Mouse (Mus musculus) heart, embryonic 14.5 days (tissue): ENCODE data around the gene Nmt1. TPM values are rescaled to one million over a fixed set of nuclear protein-coding genes. Genes with fewer than 3 reads are reported as not detected.

Source experiments
- ATAC-seq: fragments of 200-750 bp; cut with Nextera tagmentation; 2 replicates; pipeline ENCODE4 v1.8.0; 2017; ENCODE audit warnings: low read depth, moderate TSS enrichment; ENCODE audit not compliant: insufficient number of reproducible peaks, insufficient read depth, low FRiP score
- H3K27ac ChIP-seq, 2 experiments: fragments of 200-500 bp in 1 of 2; fragments of 300-500 bp in 1 of 2; sonication (generic) in 1 of 2; replicated peaks in 1 of 2; 2 replicates each; pipeline ENCODE4 v1.5.1; 2012 to 2014; ENCODE audit warnings: low read depth in 2 of 2, low read length in 2 of 2, control low read depth in 1 of 2, mild to moderate bottlenecking in 1 of 2, mixed read lengths in 1 of 2; ENCODE audit not compliant: control insufficient read depth in 1 of 2, insufficient read depth in 1 of 2
- H3K27me3 ChIP-seq: fragments of 300-500 bp; sonication (generic); 2 replicates; pipeline ENCODE4 v1.6.1; 2014; ENCODE audit warnings: mild to moderate bottlenecking, low read length, control low read depth; ENCODE audit not compliant: control insufficient read depth, insufficient read depth
- H3K36me3 ChIP-seq: fragments of 300-500 bp; sonication (generic); 2 replicates; pipeline ENCODE4 v1.6.1; 2014; ENCODE audit warnings: mild to moderate bottlenecking, control low read depth, low read length, mixed read lengths; ENCODE audit not compliant: control insufficient read depth, insufficient read depth
- H3K4me1 ChIP-seq, 2 experiments: fragments of 200-500 bp in 1 of 2; fragments of 300-500 bp in 1 of 2; sonication (generic) in 1 of 2; 2 replicates each; pipeline ENCODE4 v1.6.1; 2012 to 2014; ENCODE audit warnings: low read length in 2 of 2, control low read depth in 1 of 2, mixed read lengths in 1 of 2; ENCODE audit not compliant: control insufficient read depth in 2 of 2, insufficient read depth in 2 of 2
- H3K4me2 ChIP-seq: fragments of 300-500 bp; sonication (generic); 2 replicates; pipeline ENCODE4 v1.6.1; 2014; ENCODE audit warnings: mild to moderate bottlenecking, low read length
- H3K4me3 ChIP-seq, 2 experiments: fragments of 200-500 bp in 1 of 2; fragments of 300-500 bp in 1 of 2; sonication (generic) in 1 of 2; 2 replicates each; pipeline ENCODE4 v1.5.1; 2012 to 2014; ENCODE audit warnings: low read length in 2 of 2, mild to moderate bottlenecking in 2 of 2, control low read depth in 1 of 2, low read depth in 1 of 2, moderate library complexity in 1 of 2; ENCODE audit not compliant: control insufficient read depth in 1 of 2, insufficient read depth in 1 of 2
- H3K9ac ChIP-seq: fragments of 300-500 bp; sonication (generic); 2 replicates; pipeline ENCODE4 v1.6.1; 2014; ENCODE audit warnings: mild to moderate bottlenecking, low read length
- H3K9me3 ChIP-seq: fragments of 300-500 bp; sonication (generic); 2 replicates; pipeline ENCODE4 v1.6.1; 2016; ENCODE audit warnings: low read length, control low read depth; ENCODE audit not compliant: control insufficient read depth
- WGBS: fragments of 180-500 bp; shearing (Covaris S2); extraction: QIAGEN DNeasy Blood & Tissue Kit; methylation state at CpG from one replicate; pipeline ENCODE4 v1.1.7; 2014; 5-methylcytosine and 5-hydroxymethylcytosine counted together
- polyA plus RNA-seq: library from polyadenylated mRNA; unstranded; fragments of >200 nt; fragmentation: Nextera tagmentation; extraction: Ambion mirVana; gene quantifications from 2 replicates; pipeline ENCODE4 v1.2.1, GENCODE M21; 2014

Nmt1 gene
- polyA plus RNA-seq, 1 experiment from 2014 or later = 51.7 TPM

DNA sequence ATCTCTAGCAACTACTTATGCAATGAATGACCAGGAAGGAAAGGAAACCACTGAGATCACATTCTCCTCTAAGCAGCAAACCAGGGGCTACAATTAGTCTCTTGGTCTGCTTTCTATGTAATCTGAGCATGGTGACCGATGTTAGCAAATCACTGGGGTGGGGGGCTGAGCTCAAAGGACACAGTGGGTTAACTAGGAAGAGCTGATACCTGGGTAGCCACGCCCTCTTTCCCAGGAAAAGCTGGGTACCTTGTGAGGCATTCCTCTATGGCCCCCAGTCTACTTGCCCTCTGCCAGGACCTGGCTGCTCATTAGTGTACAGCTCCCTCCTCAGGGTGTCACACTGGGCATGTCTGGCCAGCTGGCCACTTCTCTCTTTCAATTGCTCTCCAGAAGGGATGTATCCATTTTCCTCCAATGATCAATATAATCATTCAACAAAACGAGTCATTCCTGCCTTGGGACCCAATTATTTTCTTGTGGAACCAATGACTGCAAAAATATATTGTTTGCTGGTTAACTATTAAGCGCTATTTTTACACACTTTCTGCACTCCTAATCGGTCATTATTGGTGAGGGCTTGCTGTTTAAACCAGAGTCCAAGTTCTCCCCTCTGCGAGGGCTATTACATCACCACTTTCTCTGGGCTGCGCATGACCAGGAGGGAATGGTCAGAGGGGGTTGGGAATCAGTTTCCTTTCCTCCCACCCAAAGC, 21.5 kb upstream of the Nmt1 start:
- H3K9me3 ChIP-seq = no peaks in the 10 kb centered on the region
- no peak for ATAC-seq
- H3K4me3 ChIP-seq = no peak overlapping the region
- peaks cover 4 to 14% of the 10 kb centered on the region in 2 experiments for H3K4me1 ChIP-seq
- no peak overlapping the region for H3K4me2 ChIP-seq
- H3K27ac ChIP-seq = no peak overlapping the region
- peaks cover 10% of the 10 kb centered on the region; the same call in 1 of the 2 replicates for H3K36me3 ChIP-seq
- no peaks in the 10 kb centered on the region for H3K27me3 ChIP-seq
- H3K9ac ChIP-seq = no peak overlapping the region
- WGBS = 85% methylated on average over 7 of the region's 7 CpGs

DNA sequence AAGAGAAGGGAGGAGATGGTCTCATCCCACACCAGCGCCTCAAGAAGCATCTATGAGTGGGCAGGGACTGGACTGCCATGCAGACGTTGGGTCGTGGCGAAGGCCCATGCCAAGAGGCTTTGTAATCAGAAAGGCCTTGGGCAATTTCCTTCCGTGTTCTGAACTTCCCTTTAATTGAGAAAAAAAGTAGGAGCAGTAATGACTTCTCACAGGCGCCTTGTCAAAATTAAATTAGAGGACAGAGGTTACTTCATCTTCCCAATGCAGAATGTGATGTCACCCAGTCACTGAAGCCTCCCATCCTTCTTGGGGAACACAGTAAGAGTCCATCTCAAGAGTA, 21.0 kb upstream of the Nmt1 start:
- Histone ChIP-seq H3K9me3 (no peaks in the 10 kb centered on the region), H3K9ac (no peak overlapping the region), H3K27ac (no peak overlapping the region), H3K27me3 (no peaks in the 10 kb centered on the region), H3K4me2 (no peak overlapping the region), H3K36me3 (peaks cover 10% of the 10 kb centered on the region; the same call in 1 of the 2 replicates), H3K4me3 (no peak overlapping the region), H3K4me1 (peaks cover 4 to 14% of the 10 kb centered on the region in 2 experiments)
- WGBS = 73% methylated on average over 6 of the region's 6 CpGs
- no peak for ATAC-seq

DNA sequence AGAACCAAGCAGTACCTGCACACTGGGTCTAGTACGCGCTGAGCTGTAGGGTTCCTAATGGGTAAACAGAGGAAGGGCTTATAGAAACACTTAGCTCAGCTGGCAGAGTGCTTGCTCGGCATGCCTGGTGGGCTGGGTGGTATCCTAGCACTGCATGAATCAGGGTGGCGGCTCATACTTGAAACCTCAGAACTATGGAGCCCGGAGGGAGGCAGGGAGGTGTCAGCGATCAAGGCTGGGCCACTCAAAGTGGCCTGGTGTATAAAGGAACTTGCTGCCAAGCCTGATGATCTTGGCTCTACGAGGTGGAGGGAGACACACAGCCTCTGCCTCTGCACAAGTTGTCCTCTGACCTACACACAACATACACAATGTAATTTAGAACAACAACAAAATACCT, 19.4 kb upstream of the Nmt1 start:
- Histone ChIP-seq H3K4me2 (no peak overlapping the region), H3K4me1 (peaks cover 4 to 10% of the 10 kb centered on the region in 2 experiments), H3K4me3 (no peak overlapping the region), H3K36me3 (peaks cover 20% of the 10 kb centered on the region), H3K9ac (no peak overlapping the region), H3K9me3 (no peaks in the 10 kb centered on the region), H3K27me3 (no peaks in the 10 kb centered on the region), H3K27ac (no peak overlapping the region)
- 81% methylated on average over 7 of the region's 7 CpGs for WGBS
- no peak for ATAC-seq

DNA sequence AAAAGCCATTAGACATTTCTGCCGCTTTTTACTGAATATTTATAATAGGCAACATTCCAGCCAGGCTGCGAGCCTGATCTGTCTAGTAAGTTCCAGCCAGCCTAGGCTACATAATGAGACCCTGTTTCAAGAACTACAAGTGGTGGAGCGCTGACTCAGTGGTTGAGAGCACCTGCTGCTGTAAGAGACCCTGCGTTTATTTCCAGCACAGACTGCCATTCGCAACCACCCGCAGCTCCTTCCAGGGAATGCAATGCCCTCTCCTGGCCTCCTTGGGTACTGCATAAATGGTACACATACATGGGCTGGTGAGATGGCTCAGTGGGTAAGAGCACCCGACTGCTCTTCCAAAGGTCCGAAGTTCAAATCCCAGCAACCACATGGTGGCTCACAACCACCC, 18.8 kb upstream of the Nmt1 start:
- no peak overlapping the region for H3K4me3 ChIP-seq

DNA sequence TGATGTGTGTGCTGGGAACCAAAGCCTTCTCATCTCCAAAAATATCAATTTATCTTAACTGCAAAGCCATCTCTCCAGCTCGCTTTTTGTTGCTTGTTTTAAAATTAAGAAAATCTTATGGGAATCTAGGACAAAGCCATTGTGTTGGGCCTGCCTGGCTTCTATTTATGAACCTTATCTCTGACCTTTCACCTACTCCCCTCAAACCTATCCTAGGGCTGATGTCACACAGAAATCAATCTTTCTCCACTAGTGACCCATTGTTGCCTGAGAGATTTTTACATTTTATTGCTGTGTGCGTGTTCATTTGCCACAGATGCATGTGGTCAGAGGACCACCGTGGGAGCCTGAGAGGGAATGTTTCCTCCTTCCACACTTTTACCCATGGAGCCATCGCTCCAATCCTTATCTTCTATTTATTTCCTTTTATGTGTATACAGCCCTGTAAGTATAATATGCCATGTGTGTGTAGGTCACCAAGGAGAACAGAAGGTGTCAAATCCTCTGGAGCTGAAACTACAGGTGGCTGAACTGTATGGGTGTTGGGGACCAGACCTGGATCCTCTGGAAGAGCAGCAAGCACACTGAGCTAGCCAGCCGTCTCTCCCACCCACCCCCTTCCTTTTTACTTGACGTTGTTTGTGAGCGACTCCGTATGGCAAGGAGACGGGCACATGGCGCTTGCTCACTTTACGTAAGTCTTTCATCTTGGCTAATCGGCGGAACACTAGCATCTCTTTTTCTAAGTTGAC, 17.4 kb upstream of the Nmt1 start:
- H3K27ac ChIP-seq = no peak overlapping the region
- WGBS = 72% methylated on average over 13 of the region's 13 CpGs
- no peak for ATAC-seq
- no peak overlapping the region for H3K9ac ChIP-seq
- H3K27me3 ChIP-seq = no peaks in the 10 kb centered on the region
- no peak overlapping the region for H3K4me3 ChIP-seq
- H3K36me3 ChIP-seq = peaks cover 20% of the 10 kb centered on the region
- H3K4me2 ChIP-seq = no peak overlapping the region
- peaks cover 5 to 10% of the 10 kb centered on the region in 2 experiments for H3K4me1 ChIP-seq
- no peaks in the 10 kb centered on the region for H3K9me3 ChIP-seq

More for the DNA sequence above, 18.8 kb upstream of the Nmt1 start:
- H3K9ac ChIP-seq = no peak overlapping the region
- no peak overlapping the region for H3K27ac ChIP-seq
- 95% methylated on average over 8 of the region's 8 CpGs for WGBS
- no peaks in the 10 kb centered on the region for H3K9me3 ChIP-seq
- no peak for ATAC-seq
- H3K27me3 ChIP-seq = no peaks in the 10 kb centered on the region
- no peak overlapping the region for H3K4me2 ChIP-seq
- peaks cover 20% of the 10 kb centered on the region for H3K36me3 ChIP-seq
- H3K4me1 ChIP-seq = peaks cover 4 to 10% of the 10 kb centered on the region in 2 experiments

DNA sequence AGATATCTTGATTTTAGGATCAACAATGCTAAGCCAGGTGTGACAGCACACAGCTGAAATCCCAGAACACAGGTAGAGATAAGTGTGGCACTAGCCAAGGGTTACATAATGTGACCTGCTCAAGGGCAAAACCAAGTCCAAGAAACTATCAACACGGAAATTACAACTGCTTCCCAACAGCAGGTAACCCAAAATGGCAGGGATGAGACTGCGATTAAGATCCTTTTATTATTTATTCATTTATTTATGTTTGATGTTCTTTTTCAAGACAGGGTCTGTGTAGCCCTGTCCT, 16.8 kb upstream of the Nmt1 start:
- no peak overlapping the region for H3K4me3 ChIP-seq
- WGBS = 85% methylated on average over 2 of the region's 2 CpGs
- H3K4me2 ChIP-seq = no peak overlapping the region
- H3K36me3 ChIP-seq = peaks cover 20% of the 10 kb centered on the region
- no peaks in the 10 kb centered on the region for H3K27me3 ChIP-seq
- no peak overlapping the region for H3K27ac ChIP-seq
- ATAC-seq = no peak
- peaks cover 9 to 13% of the 10 kb centered on the region in 2 experiments for H3K4me1 ChIP-seq
- H3K9ac ChIP-seq = no peak overlapping the region
- H3K9me3 ChIP-seq = no peaks in the 10 kb centered on the region

DNA sequence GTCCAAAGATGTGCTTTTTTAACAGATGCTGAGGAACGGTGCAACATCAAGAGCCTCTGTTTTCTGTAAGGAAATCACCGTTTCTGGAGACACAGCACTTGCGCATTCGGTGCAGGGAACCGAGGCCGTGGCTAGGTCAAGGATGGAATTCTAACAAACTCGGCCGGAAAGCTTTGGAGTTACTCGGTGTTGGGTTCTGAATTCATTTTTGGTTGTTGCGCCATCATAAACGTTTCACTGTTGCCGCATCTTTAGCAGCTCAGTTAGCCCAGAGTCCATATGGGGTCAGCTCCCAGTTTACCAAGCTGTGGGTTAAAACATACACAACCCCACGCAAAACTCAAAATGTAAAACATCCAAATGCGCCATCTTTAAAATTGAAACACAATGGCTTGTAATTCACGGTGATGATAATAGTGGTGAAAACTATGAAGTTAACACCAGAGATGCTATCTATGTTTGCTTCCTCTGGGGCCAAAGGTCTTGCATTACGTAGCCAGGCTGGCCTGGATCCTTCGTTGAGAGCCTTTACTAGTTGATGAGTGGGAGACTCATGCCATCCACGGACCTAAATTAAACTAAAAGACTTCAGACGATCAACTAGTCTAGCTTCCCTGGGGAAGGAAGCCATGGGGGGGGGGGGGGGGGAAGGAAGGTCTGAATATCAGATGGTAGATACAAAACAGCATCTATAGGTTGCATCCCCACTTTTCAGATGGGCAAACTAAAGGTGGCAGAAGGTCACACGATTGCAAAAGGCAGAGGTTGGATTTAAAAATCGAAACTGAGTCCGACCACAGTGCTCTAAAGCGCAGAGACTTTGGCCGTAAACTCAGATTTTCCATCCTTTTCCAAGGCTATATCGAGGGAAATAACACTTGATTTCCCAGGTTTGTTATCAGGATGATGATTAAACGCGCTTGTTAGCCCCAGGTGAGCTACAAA, 11.8 kb upstream of the Nmt1 start:
- Histone ChIP-seq H3K9ac (peak overlapping the region; percentile 94), H3K27me3 (no peaks in the 10 kb centered on the region), H3K27ac (peak overlapping the region; percentile 86 to 88), H3K4me2 (peak overlapping the region; percentile 74), H3K36me3 (peaks cover 14% of the 10 kb centered on the region), H3K4me1 (peaks cover 4 to 5% of the 10 kb centered on the region in 2 experiments; a peak in 3 of 4 replicates), H3K4me3 (peak overlapping the region; percentile 82 to 88), H3K9me3 (no peaks in the 10 kb centered on the region)
- 49% methylated on average over 27 of the region's 27 CpGs for WGBS
- ATAC-seq = no peak
